Mouse (Mus musculus) G1E (cell line): ENCODE measurements at regions not wholly inside any gene's neighbourhood (a gene's known extent, or its start where the extent isn't known, plus 50 kb on each side); places are given as distances from the start of the nearest gene placed in this dataset.

Source experiments
- CTCF ChIP-seq: IDR thresholded peaks from 2 replicates; pipeline ENCODE4 v1.5.1; 2012; ENCODE audit warnings: low read depth, low read length, inconsistent platforms, mixed read lengths
- GATA1 ChIP-seq: IDR thresholded peaks from 2 replicates; pipeline ENCODE4 v1.6.1; 2012; ENCODE audit warnings: borderline replicate concordance, low read length, inconsistent platforms, mixed read lengths
- GATA2 ChIP-seq: IDR thresholded peaks from 2 replicates; pipeline ENCODE4 v1.6.1; 2012; ENCODE audit warnings: low read depth, low read length, inconsistent platforms, borderline replicate concordance
- POLR2AphosphoS5 ChIP-seq: IDR thresholded peaks from 2 replicates; pipeline ENCODE4 v1.6.1; 2012; ENCODE audit warnings: low read depth, low read length, inconsistent platforms; ENCODE audit not compliant: insufficient replicate concordance
- TAL1 ChIP-seq: conservative IDR thresholded peaks from 2 replicates; pipeline ENCODE4 v1.6.1; 2012; ENCODE audit warnings: low read depth, low read length, inconsistent platforms, mixed read lengths

- TF ChIP-seq CTCF (no peak), GATA1 (no peak), GATA2 (no peak), TAL1 (no peak), POLR2AphosphoS5 (no peak)
Observed at GRCm38 (mm10) chr9:112983353-112983752, 724.7 kb downstream of the Pdcd6ip start.
